In the genomic region with DNA sequence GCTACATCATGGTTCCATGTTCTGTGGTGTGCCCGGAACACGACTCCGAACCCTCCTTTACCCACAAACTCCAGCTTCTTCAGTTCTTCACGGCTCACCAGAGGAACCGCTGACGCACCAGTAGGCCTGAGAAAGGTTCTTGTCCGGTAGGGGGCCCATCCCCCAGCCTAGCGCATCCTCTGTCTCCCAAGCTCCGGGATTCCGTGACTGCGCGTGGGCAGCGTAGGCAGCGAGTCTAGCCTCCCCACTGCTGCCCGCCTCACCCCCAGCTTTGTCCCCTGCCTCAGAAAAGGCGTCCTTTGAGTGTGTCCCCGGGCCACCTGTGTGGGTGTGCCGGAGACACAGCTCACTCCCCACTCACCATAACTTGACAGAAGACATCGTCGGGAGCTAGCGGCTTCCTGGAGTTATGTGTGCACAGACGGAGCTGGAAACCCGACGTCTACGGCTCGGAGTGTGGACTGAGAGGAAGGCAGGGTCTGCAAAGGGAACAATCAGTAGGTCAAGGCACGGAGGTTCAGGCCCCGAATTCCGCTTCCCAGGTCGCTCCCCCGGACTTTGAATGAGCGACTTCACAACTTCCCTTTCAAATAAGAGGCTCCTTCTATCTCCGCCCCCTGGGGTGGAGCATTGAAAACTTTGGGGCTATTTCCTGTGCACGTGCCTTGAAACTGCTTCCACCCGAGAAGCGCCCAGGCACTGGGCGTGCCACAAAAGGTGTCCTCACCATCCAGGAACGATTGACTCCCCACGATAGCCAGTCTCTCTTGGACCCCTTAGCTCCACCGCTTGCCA, we compare ENCODE assay signal across 8 mouse cellular contexts. TPM values are rescaled to one million over a fixed set of nuclear protein-coding genes. Genes with fewer than 3 reads are reported as not detected.
DNase-seq lines count a peak whose midpoint lies in the region; ATAC-seq and TF ChIP-seq lines count a peak whose summit lies in the region.

A gene (minus strand): TSS at position 610 of the 795 bp plus-strand sequence.

- H3K4me2 ChIP-seq in intestine, postnatal 0 days (replicated peaks; ENCODE audit: low read depth): peak within 1 kb of the TSS; percentile 86
- H3K4me2 ChIP-seq in lung, embryonic 15.5 days: peak within 1 kb of the TSS; percentile 77

- DNase-seq in heart, adult 18-20 months: peak; percentile 73 to 82
- no peak for DNase-seq in frontal cortex, adult 2 months (ENCODE audit: extremely low spot score in 1 of 2, low spot score in 1 of 2)
- no peak for DNase-seq in cerebellum, adult 11-12 months

- peak within 1 kb of the TSS; percentile 78 for H3K4me3 ChIP-seq in E14TG2a.4 (replicated peaks; ENCODE audit: low read length)
- peak within 1 kb of the TSS; percentile 56 for H3K4me3 ChIP-seq in intestine, postnatal 0 days (ENCODE audit: low read depth, low read length)
- H3K4me3 ChIP-seq in lung, embryonic 15.5 days: peak within 1 kb of the TSS; percentile 42
- peak within 1 kb of the TSS; percentile 2; the same call in 1 of the 2 replicates for H3K4me3 ChIP-seq in olfactory bulb, adult 2 months (ENCODE audit: insufficient read depth, low read depth, low read length)

- H3K27ac ChIP-seq in intestine, postnatal 0 days (ENCODE audit: low read depth, low read length): no peak within 1 kb of the TSS
- H3K27ac ChIP-seq in lung, embryonic 15.5 days: no peak within 1 kb of the TSS
- no peak within 1 kb of the TSS for H3K27ac ChIP-seq in olfactory bulb, adult 2 months (ENCODE audit: insufficient read depth, low read depth, low read length)

- peaks cover 20% of the 10 kb centered on the region for H3K36me3 ChIP-seq in E14TG2a.4 (ENCODE audit: insufficient read depth, low read length)
- peaks cover 7% of the 10 kb centered on the region; the same call in 1 of the 2 replicates for H3K36me3 ChIP-seq in intestine, postnatal 0 days (ENCODE audit: control insufficient read depth, insufficient read depth)
- no peaks in the 10 kb centered on the region for H3K36me3 ChIP-seq in lung, embryonic 15.5 days

- H3K27me3 ChIP-seq in E14TG2a.4 (ENCODE audit: insufficient read depth, low read length): peaks cover 77% of the 10 kb centered on the region
- peaks cover 9% of the 10 kb centered on the region; the same call in 1 of the 2 replicates for H3K27me3 ChIP-seq in intestine, postnatal 0 days (replicated peaks; ENCODE audit: control insufficient read depth, insufficient read depth, low read length)
- peaks cover 31% of the 10 kb centered on the region for H3K27me3 ChIP-seq in lung, embryonic 15.5 days

- ATAC-seq in activated CD4-positive, CD25-positive, alpha-beta regulatory T cell, adult 4 months: peak; percentile 95
- ATAC-seq in intestine, postnatal 0 days: peak; percentile 50
- peak; percentile 24; the same call in 1 of the 2 replicates for ATAC-seq in lung, embryonic 15.5 days (ENCODE audit: borderline replicate concordance, extremely low read depth, low FRiP score, low TSS enrichment)

- 5% methylated on average over 40 of the region's 40 CpGs for WGBS in intestine, postnatal 0 days
- WGBS in lung, embryonic 15.5 days: 3% methylated on average over 40 of the region's 40 CpGs
- 9% methylated on average over 40 of the region's 40 CpGs for WGBS in olfactory bulb, adult 2 months

- H3K9me3 ChIP-seq in E14TG2a.4 (ENCODE audit: low read length): no peaks in the 10 kb centered on the region
- no peaks in the 10 kb centered on the region for H3K9me3 ChIP-seq in intestine, postnatal 0 days (ENCODE audit: control insufficient read depth)
- H3K9me3 ChIP-seq in lung, embryonic 15.5 days: no peaks in the 10 kb centered on the region

- H3K9ac ChIP-seq in intestine, postnatal 0 days (ENCODE audit: low read depth, low read length): peak within 1 kb of the TSS; percentile 50
- peak within 1 kb of the TSS; percentile 23; the same call in 1 of the 2 replicates for H3K9ac ChIP-seq in lung, embryonic 15.5 days

- no peak for TF ChIP-seq POLR2A in olfactory bulb, adult 2 months (IDR thresholded peaks at IDR 0.05; ENCODE audit: insufficient read depth, low read depth, low read length)

- peaks cover 25% of the 10 kb centered on the region for H3K4me1 ChIP-seq in E14TG2a.4 (replicated peaks; ENCODE audit: low read depth, low read length)
- 0 out of 2 replicates have a peak, but pooled peaks cover 2% of the 10 kb centered on the region for H3K4me1 ChIP-seq in intestine, postnatal 0 days (replicated peaks; ENCODE audit: control insufficient read depth, insufficient read depth, low read length)
- H3K4me1 ChIP-seq in lung, embryonic 15.5 days: peaks cover 17% of the 10 kb centered on the region
- peaks cover 11% of the 10 kb centered on the region for H3K4me1 ChIP-seq in olfactory bulb, adult 2 months (ENCODE audit: control insufficient read depth, insufficient read depth, low read length)

- 0 out of 2 replicates have a peak, but pooled peaks have one; percentile 14 for TF ChIP-seq CTCF in E14TG2a.4 (conservative IDR thresholded peaks at IDR 0.05; ENCODE audit: low read length)
- peak; percentile 48 for TF ChIP-seq CTCF in intestine, postnatal 0 days (IDR thresholded peaks at IDR 0.05; ENCODE audit: low read depth)
- no peak for TF ChIP-seq CTCF in olfactory bulb, adult 2 months (IDR thresholded peaks at IDR 0.05; ENCODE audit: insufficient read depth, low read depth, low read length)

RNA-seq across cellular contexts. Expression of the gene that starts here (rescaled TPM):
- polyA plus RNA-seq in activated CD4-positive, CD25-positive, alpha-beta regulatory T cell, adult 4 months (2017; shearing (Covaris generic)): 10 to 100 TPM; 94.3 to 99.3 TPM
- total RNA-seq in heart, adult 18-20 months (2021): 1 to 10 TPM; 1.6 to 2.9 TPM
- polyA plus RNA-seq in intestine, postnatal 0 days (2015; fragmentation: Nextera tagmentation; extraction: Ambion mirVana): 39.2 and 47.3 TPM in 2 replicates
- 43.4 and 45.6 TPM in 2 replicates for polyA plus RNA-seq in lung, embryonic 15.5 days (2015; fragmentation: Nextera tagmentation; extraction: Ambion mirVana)
- not detected in 2 replicates for polyA plus RNA-seq in olfactory bulb, adult 2 months (2012; ENCODE audit: insufficient read depth, insufficient read length, low replicate concordance, missing spikeins)
- 0.67 and 0.68 TPM in 2 replicates for polyA plus RNA-seq in frontal cortex, adult 2 months (2012; rRNA removed)

Comparison
In these comparisons a context has a peak if more than half of its experiments do, and no peak if none do; other contexts are left out.
1. RNA of the gene that starts here (polyA plus RNA-seq): 94.3 to 99.3 TPM in activated CD4-positive, CD25-positive, alpha-beta regulatory T cell, adult 4 months, 39.2 to 47.3 TPM in intestine, postnatal 0 days and 43.4 to 45.6 TPM in lung, embryonic 15.5 days; 0.67 to 0.68 TPM in frontal cortex, adult 2 months and not detected in olfactory bulb, adult 2 months; every median in the first group is over 10 times any median in the second.
2. H3K4me3 ChIP-seq: peak in every context shown above with its lines; median percentile 78 in E14TG2a.4; 56 in intestine, postnatal 0 days; 42 in lung, embryonic 15.5 days; 2 in olfactory bulb, adult 2 months.
3. ATAC-seq: peak in every context shown above with its lines; median percentile 95 in activated CD4-positive, CD25-positive, alpha-beta regulatory T cell, adult 4 months; 50 in intestine, postnatal 0 days; 24 in lung, embryonic 15.5 days.
4. DNase-seq: peak in heart, adult 18-20 months (2 of 2); none in frontal cortex, adult 2 months (0 of 2) and cerebellum, adult 11-12 months (single experiment).